Mouse (Mus musculus) ovary, postnatal 10 days (tissue): ENCODE data around the gene Phactr1.

Experiments used
- DNase-seq: peaks from one replicate; pipeline ENCODE4 v3.0.0; 2022; ENCODE audit warnings: low spot score

Gene Phactr1

GRCm38 (mm10) chr13:43124683-43125074 lies 444.3 kb downstream of the Phactr1 start:
- DNase-seq: no peak

GRCm38 (mm10) chr13:43130161-43130560 lies 449.7 kb downstream of the Phactr1 start:
- no peak for DNase-seq

- no peak for DNase-seq
Observed at GRCm38 (mm10) chr13:43131741-43132191, 451.3 kb downstream of the Phactr1 start.

GRCm38 (mm10) chr13:43132859-43133258 lies 452.4 kb downstream of the Phactr1 start:
- no peak for DNase-seq

GRCm38 (mm10) chr13:43133400-43133799 lies 453.0 kb downstream of the Phactr1 start:
- no peak for DNase-seq

- DNase-seq: no peak
Observed at GRCm38 (mm10) chr13:43134468-43134867, 454.0 kb downstream of the Phactr1 start.

- DNase-seq: no peak
Observed at GRCm38 (mm10) chr13:43144720-43145418, 464.4 kb downstream of the Phactr1 start.

GRCm38 (mm10) chr13:43146515-43147258 lies 466.3 kb downstream of the Phactr1 start:
- DNase-seq: no peak

- no peak for DNase-seq
Observed at GRCm38 (mm10) chr13:43148692-43149091, 468.3 kb downstream of the Phactr1 start.

- DNase-seq: no peak
Observed at GRCm38 (mm10) chr13:43149661-43150060, 469.2 kb downstream of the Phactr1 start.

- DNase-seq: no peak
Observed at GRCm38 (mm10) chr13:43152005-43152520, 471.6 kb downstream of the Phactr1 start.

GRCm38 (mm10) chr13:43157370-43157769 lies 476.9 kb downstream of the Phactr1 start:
- no peak for DNase-seq

- DNase-seq: no peak
Observed at GRCm38 (mm10) chr13:43158281-43158680, 477.9 kb downstream of the Phactr1 start.

- DNase-seq: no peak
Observed at GRCm38 (mm10) chr13:43159429-43159828, 479.0 kb downstream of the Phactr1 start.

- DNase-seq: no peak
Observed at GRCm38 (mm10) chr13:43167721-43168120, 487.3 kb downstream of the Phactr1 start.

- peak; percentile 99 for DNase-seq
Observed at GRCm38 (mm10) chr13:43171020-43171710, 490.7 kb downstream of the Phactr1 start, which contains the start of gene Tbc1d7. Tbc1d7 (minus strand) TSS chr13:43171501.

GRCm38 (mm10) chr13:43172036-43172713 lies 491.8 kb downstream of the Phactr1 start:
- DNase-seq: no peak

GRCm38 (mm10) chr13:43173262-43173661 lies 492.8 kb downstream of the Phactr1 start:
- DNase-seq: peak; percentile 54

GRCm38 (mm10) chr13:43176676-43177075 lies 496.3 kb downstream of the Phactr1 start:
- DNase-seq: no peak

- DNase-seq: no peak
Observed at GRCm38 (mm10) chr13:43177317-43177716, 496.9 kb downstream of the Phactr1 start.

- DNase-seq: no peak
Observed at GRCm38 (mm10) chr13:43181104-43181503, 500.7 kb downstream of the Phactr1 start.
